Mouse (Mus musculus): ENCODE data around the gene Cdk2ap1. TPM values are rescaled to one million over a fixed set of nuclear protein-coding genes. Genes with fewer than 3 reads are reported as not detected.
"Not testable (repeated sequence)": the region's sequence is repeated elsewhere in the genome, so short reads cannot be mapped to it uniquely, and the experiment has no call there.

Gene Cdk2ap1
- polyA plus RNA-seq, 1 experiment: 303 TPM

DNA sequence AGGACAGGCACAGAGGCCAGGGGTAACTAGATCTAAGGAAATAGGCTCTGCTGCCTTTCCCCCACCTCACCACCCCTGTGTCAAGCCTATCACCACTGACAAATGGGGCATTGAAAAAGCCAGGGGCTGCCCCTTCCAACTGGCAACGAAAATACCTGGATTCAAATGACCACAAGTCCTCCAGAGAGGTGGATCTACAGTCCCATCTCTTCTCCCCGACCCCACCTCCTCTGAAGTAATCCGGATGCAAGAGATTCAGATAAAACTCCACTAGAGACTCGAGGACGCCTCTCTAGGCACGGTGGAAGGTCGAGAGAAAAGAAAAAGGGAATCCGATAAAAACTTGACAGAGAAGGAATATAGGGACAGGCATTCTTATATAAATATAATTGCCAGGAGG lies 36.1 kb downstream of the Cdk2ap1 start:
- TF ChIP-seq POLR2A (IDR thresholded peaks at IDR 0.05; ENCODE audit: borderline replicate concordance, extremely low read depth, insufficient read depth, insufficient read length, poor library complexity, severe bottlenecking) (no peak), CTCF (IDR thresholded peaks at IDR 0.05; ENCODE audit: borderline replicate concordance, extremely low read depth, insufficient read depth, insufficient read length) (no peak)

DNA sequence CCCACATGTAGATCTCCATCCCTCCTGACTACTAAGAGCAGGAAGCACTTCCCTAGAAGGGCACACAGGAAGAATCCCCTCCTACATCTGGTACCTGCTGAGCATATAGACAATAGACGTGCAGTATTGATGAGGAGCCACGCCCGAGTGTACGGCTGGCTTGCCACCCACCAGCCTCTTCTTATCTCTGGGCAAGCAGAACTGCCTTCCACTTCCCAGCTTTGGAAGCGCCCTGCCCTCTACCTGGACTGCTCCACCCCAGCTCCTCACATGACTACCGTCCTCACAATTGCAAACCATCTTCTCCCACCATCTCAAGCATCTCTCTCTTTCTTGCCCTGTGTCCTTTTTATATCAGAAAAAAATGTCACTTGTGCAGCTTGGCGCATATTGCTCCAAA lies 45.2 kb downstream of the Cdk2ap1 start:
- no peak for DNase-seq (ENCODE audit: low read depth)
- no peak for TF ChIP-seq CTCF (IDR thresholded peaks at IDR 0.05; ENCODE audit: borderline replicate concordance, extremely low read depth, insufficient read depth, insufficient read length)
- TF ChIP-seq POLR2A (IDR thresholded peaks at IDR 0.05; ENCODE audit: borderline replicate concordance, extremely low read depth, insufficient read depth, insufficient read length, poor library complexity, severe bottlenecking): no peak

More for the DNA sequence above, 36.1 kb downstream of the Cdk2ap1 start:
- DNase-seq (ENCODE audit: low read depth): no peak

DNA sequence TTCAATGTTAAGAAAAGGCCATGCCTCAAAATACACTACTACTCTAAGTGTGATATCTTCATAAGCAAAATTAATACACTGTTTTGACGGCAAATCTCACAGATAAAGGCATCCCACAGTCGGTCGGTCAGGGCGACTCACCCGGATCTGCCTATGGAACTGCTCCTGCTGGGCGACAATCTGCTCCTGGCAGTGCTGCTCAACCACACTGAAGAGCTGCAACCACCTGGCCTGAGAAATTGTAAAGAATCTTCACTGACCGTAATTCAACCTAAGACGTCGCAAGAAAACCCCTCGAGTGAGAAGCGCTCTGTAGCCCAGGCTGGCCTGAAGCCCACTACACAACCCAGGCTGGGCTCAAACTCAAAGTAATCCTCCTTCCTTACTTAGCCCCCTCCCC lies 46.9 kb downstream of the Cdk2ap1 start:
- no peak for DNase-seq (ENCODE audit: low read depth)
- TF ChIP-seq POLR2A (IDR thresholded peaks at IDR 0.05; ENCODE audit: borderline replicate concordance, extremely low read depth, insufficient read depth, insufficient read length, poor library complexity, severe bottlenecking): no peak
- TF ChIP-seq CTCF (IDR thresholded peaks at IDR 0.05; ENCODE audit: borderline replicate concordance, extremely low read depth, insufficient read depth, insufficient read length): no peak

DNA sequence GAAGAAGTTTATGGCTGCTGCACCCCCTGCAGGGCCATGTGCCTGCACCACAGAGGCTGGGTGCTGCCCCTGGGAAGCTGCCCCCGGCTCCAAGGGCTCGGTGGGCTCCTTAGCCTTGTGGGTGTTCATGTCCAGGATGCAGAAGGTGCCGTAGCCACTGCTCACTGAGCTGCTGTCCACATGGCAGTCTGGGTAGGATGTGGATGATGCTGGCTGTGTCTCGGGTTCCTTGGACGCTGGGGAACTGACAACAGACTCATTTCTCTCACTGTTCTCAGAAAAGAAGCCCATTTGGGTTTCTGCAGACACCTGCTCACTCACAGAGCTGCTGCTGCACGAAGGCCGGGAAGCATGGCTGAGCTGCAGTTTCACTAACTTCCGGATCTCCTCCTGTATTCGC lies 47.4 kb downstream of the Cdk2ap1 start:
- no peak for TF ChIP-seq POLR2A (IDR thresholded peaks at IDR 0.05; ENCODE audit: borderline replicate concordance, extremely low read depth, insufficient read depth, insufficient read length, poor library complexity, severe bottlenecking)
- no peak for TF ChIP-seq CTCF (IDR thresholded peaks at IDR 0.05; ENCODE audit: borderline replicate concordance, extremely low read depth, insufficient read depth, insufficient read length)
- no peak for DNase-seq (ENCODE audit: low read depth)

DNA sequence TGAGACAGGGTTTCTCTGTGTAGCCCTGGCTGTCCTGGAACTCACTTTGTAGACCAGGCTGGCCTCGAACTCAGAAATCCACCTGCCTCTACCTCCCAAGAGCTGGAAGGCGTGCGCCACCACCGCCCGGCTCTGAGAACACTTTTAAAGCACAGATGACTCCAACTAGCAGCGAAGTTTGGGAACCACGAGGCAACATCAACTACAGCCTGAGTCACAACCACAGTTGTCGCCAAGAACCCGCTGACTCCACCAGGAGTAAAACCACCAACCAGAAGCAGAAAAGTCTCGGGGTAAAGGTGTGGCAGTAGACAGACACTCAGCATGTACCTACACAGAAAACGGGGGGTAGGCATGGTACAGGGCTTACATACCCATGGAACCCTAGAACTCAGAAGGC lies 52.8 kb downstream of the Cdk2ap1 start:
- DNase-seq (ENCODE audit: low read depth): no peak
- TF ChIP-seq POLR2A (IDR thresholded peaks at IDR 0.05; ENCODE audit: borderline replicate concordance, extremely low read depth, insufficient read depth, insufficient read length, poor library complexity, severe bottlenecking) (no peak), CTCF (IDR thresholded peaks at IDR 0.05; ENCODE audit: borderline replicate concordance, extremely low read depth, insufficient read depth, insufficient read length) (no peak)

DNA sequence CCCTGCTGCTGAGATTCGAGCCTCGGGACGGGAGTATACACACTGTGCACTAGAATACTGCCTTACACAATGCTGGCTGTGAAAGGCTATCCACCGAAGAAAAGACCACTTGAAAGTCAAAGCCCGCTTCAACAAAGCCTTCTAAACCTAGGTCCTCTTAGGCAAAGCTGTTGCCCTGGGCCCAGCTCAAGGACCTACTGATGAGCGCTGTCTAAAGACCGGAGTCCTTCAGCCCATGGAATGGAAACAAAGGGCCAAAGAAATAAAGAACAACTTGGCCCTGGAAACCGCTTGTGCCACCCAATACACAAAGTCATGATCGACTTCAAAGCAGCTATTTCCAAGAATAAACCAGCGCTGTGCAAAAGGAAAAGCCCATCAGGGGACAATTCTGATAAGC lies 53.7 kb downstream of the Cdk2ap1 start:
- DNase-seq (ENCODE audit: low read depth): peak; percentile 56
- TF ChIP-seq POLR2A (IDR thresholded peaks at IDR 0.05; ENCODE audit: borderline replicate concordance, extremely low read depth, insufficient read depth, insufficient read length, poor library complexity, severe bottlenecking) (no peak), CTCF (IDR thresholded peaks at IDR 0.05; ENCODE audit: borderline replicate concordance, extremely low read depth, insufficient read depth, insufficient read length) (no peak)

DNA sequence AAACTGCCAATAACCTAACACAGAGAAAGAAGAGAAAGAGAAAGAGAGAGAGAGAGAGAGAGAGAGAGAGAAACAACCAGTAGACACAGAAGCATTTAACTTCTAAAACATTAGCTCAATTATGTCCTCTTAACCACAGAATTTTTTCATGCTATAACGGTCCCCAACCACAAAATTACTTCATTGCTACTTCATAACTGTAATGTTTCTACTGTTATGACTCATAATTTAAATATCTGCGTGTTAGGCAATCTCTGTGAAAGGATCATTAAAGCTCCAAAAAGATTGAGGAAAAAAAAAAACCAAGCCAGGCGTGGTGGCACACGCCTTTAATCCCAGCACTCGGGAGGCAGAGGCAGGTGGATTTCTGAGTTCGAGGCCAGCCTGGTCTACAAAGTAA lies 60.0 kb downstream of the Cdk2ap1 start:
- DNase-seq (ENCODE audit: low read depth): not testable (repeated sequence)

DNA sequence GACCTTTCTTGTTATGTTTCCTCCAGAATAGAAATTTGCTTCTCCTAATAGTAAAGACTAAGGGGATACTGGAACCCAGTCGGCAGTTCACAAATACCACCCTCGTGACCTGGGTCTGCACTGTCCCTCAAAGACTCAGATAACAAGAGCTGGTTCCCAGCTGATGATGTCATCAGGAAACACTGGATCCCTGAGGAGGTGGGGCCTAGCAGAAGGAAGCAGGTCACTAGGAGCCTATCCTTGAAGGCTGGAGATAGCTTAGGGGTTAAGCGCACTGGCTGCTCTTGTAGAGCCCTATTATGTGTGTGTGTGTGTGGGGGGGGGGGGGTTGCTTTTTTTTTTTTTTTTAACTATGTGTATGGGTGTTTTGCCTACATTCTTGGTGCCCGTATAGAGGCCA lies 62.8 kb downstream of the Cdk2ap1 start:
- TF ChIP-seq CTCF (IDR thresholded peaks at IDR 0.05; ENCODE audit: borderline replicate concordance, extremely low read depth, insufficient read depth, insufficient read length): no peak
- no peak for TF ChIP-seq POLR2A (IDR thresholded peaks at IDR 0.05; ENCODE audit: borderline replicate concordance, extremely low read depth, insufficient read depth, insufficient read length, poor library complexity, severe bottlenecking)
- DNase-seq (ENCODE audit: low read depth): no peak

DNA sequence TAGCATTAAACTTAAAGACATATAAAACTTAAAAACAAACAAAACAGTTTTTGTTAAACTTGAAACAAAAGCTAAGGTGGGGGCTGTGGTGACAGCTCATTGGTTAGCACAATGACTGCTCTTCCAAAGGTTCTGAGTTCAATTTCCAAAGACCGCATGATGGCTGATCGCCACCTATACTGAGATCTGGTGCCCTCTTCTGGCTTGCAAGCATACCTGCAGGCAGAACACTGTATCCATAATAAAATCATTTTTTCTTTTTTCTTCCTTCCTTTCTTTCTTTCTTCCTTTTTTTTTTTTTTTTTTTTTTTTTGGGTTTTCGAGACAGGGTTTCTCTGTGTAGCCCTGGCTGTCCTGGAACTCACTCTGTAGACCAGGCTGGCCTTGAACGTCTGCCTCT lies 63.6 kb downstream of the Cdk2ap1 start:
- TF ChIP-seq CTCF (IDR thresholded peaks at IDR 0.05; ENCODE audit: borderline replicate concordance, extremely low read depth, insufficient read depth, insufficient read length): peak; percentile 60; the same call in 1 of the 2 replicates
- peak; percentile 38 for DNase-seq (ENCODE audit: low read depth)

DNA sequence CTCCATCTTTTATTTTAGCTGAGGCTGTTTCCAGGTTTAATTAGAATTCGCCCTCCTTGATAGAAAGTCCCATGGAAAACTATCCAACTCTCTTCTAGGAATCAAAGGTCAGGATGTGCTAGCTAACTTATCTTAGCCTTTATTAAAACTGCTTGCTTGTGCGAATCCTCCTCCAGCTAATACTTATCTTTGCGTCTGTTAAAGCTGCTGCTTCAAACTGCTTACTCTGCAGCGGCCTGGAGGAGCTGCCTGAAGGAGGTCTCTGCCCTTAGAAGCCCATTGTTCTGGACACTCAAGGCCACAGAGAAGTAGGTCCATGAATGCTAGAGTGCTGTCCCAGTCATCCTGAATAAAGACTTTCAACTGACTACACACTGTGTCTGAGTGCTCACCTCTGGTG lies 66.4 kb downstream of the Cdk2ap1 start:
- no peak for DNase-seq (ENCODE audit: low read depth)
- no peak for TF ChIP-seq CTCF (IDR thresholded peaks at IDR 0.05; ENCODE audit: borderline replicate concordance, extremely low read depth, insufficient read depth, insufficient read length)
- TF ChIP-seq POLR2A (IDR thresholded peaks at IDR 0.05; ENCODE audit: borderline replicate concordance, extremely low read depth, insufficient read depth, insufficient read length, poor library complexity, severe bottlenecking): no peak

Other genes starting within 250 kb of the Cdk2ap1 start
- gene Arl6ip4, start 247.0 kb downstream of the Cdk2ap1 start, polyA plus RNA-seq (2012; rRNA removed): 64.5 and 67.8 TPM in 2 replicates
- gene Pitpnm2, start 113.3 kb downstream of the Cdk2ap1 start, polyA plus RNA-seq (2012; rRNA removed): 51.9 and 61.2 TPM in 2 replicates
- gene Mphosph9, start 35.1 kb downstream of the Cdk2ap1 start, polyA plus RNA-seq (2012; rRNA removed): 18.3 and 19.4 TPM in 2 replicates
- 10.8 and 13.3 TPM in 2 replicates for gene 2810006K23Rik, start 35.0 kb downstream of the Cdk2ap1 start, polyA plus RNA-seq (2012; rRNA removed)
- 42.1 and 53.2 TPM in 2 replicates for gene Sbno1, start 62.9 kb upstream of the Cdk2ap1 start, polyA plus RNA-seq (2012; rRNA removed)
- gene Kmt5a, start 76.8 kb upstream of the Cdk2ap1 start, polyA plus RNA-seq (2012; rRNA removed): 69.9 and 70.8 TPM in 2 replicates
- gene Rilpl2, start 115.3 kb upstream of the Cdk2ap1 start, polyA plus RNA-seq (2012; rRNA removed): 22.7 and 24.4 TPM in 2 replicates
- gene Snrnp35, start 120.1 kb upstream of the Cdk2ap1 start, polyA plus RNA-seq (2012; rRNA removed): 9.4 and 13.8 TPM in 2 replicates
- gene Rilpl1, start 168.3 kb upstream of the Cdk2ap1 start, polyA plus RNA-seq (2012; rRNA removed): 8.4 and 11.7 TPM in 2 replicates
- 142 and 146 TPM in 2 replicates for gene Tmed2, start 177.6 kb upstream of the Cdk2ap1 start, polyA plus RNA-seq (2012; rRNA removed)
- gene Ddx55, start 189.8 kb upstream of the Cdk2ap1 start, polyA plus RNA-seq (2012; rRNA removed): 31.8 and 32.3 TPM in 2 replicates
- 41.3 and 43.5 TPM in 2 replicates for gene Eif2b1, start 216.0 kb upstream of the Cdk2ap1 start, polyA plus RNA-seq (2012; rRNA removed)
- gene Gtf2h3, start 216.1 kb upstream of the Cdk2ap1 start, polyA plus RNA-seq (2012; rRNA removed): 70.6 and 82.2 TPM in 2 replicates